Mouse (Mus musculus) lung, adult 2 months (tissue): ENCODE measurements at regions not wholly inside any gene's neighbourhood (a gene's known extent, or its start where the extent isn't known, plus 50 kb on each side); places are given as distances from the start of the nearest gene placed in this dataset.

Experiments
- CTCF ChIP-seq: fragments of 200-500 bp; IDR thresholded peaks from 2 replicates; pipeline ENCODE4 v1.5.1; 2011; ENCODE audit warnings: mild to moderate bottlenecking, low read length, control low read depth; ENCODE audit not compliant: insufficient read depth
- POLR2A ChIP-seq: fragments of 200-500 bp; IDR thresholded peaks from 2 replicates; pipeline ENCODE4 v1.6.1; 2011; ENCODE audit warnings: low read depth, mild to moderate bottlenecking, control low read depth, low read length, borderline replicate concordance; ENCODE audit errors: extremely low read depth

GRCm38 (mm10) chr17:15292490-15293070 is 84.1 kb downstream of the Dll1 start:
- no peak for TF ChIP-seq POLR2A
- no peak for TF ChIP-seq CTCF
